Comparison of ENCODE assay signal across 8 mouse cellular contexts in the genomic region with DNA sequence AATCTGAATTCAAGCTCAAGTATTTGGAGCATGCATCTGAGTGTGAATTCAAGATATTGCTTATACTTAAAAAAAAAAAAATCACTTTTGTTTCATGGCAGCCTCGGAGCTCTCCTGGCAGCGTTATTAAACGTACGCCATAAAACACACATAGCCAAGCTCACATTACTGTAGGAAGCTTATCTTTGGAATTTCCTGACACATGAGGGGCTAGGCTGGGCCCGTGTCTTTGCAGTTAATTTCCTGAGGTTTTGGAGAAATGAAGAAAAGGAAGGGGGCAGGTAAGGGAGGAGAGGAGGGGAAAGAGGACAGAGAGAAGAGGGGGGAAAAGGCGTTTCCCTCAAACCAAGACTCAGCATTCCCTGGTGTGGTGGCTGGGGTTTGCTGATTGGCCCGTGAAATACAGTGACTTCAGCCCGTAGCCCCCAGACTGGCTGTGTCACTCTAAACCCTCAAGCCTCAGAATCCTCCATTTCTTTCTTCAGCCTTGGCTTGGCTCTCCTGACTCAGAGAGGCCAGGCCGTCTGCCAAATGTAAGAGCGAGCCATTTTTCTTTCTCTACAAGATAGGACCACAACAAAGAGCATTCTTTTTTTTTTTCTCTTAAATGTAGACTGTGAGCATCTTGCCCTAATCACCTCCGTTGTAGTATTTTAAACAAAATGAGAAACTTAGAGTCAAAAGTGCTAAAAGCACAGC. TPM values are rescaled to one million over a fixed set of nuclear protein-coding genes. Genes with fewer than 3 reads are reported as not detected.
DNase-seq lines count a peak whose midpoint lies in the region; ATAC-seq and TF ChIP-seq lines count a peak whose summit lies in the region.

No protein-coding gene starts in this region.

- TF ChIP-seq CTCF in kidney, adult 2 months (conservative IDR thresholded peaks at IDR 0.05; ENCODE audit: insufficient read depth, insufficient read length, low read depth, low read length) = no peak

- H3K36me3 ChIP-seq in kidney, adult 2 months (ENCODE audit: control insufficient read depth, insufficient read depth, low read length) = no peaks in the 10 kb centered on the region
- peaks cover 18% of the 10 kb centered on the region for H3K36me3 ChIP-seq in embryonic facial prominence, embryonic 15.5 days
- H3K36me3 ChIP-seq in hindbrain, embryonic 12.5 days = peaks cover 17% of the 10 kb centered on the region
- peaks cover 10% of the 10 kb centered on the region; the same call in 1 of the 2 replicates for H3K36me3 ChIP-seq in midbrain, embryonic 15.5 days (replicated peaks)

- 40% methylated on average over 11 of the region's 11 CpGs for WGBS in kidney, adult 2 months
- 19% methylated on average over 11 of the region's 11 CpGs for WGBS in embryonic facial prominence, embryonic 15.5 days
- 58% methylated on average over 11 of the region's 11 CpGs for WGBS in hindbrain, embryonic 12.5 days
- 55% methylated on average over 11 of the region's 11 CpGs for WGBS in midbrain, embryonic 15.5 days

- H3K4me1 ChIP-seq in kidney, adult 2 months (ENCODE audit: control insufficient read depth, insufficient read depth, low read length) = no peaks in the 10 kb centered on the region
- peaks cover 18% of the 10 kb centered on the region for H3K4me1 ChIP-seq in embryonic facial prominence, embryonic 15.5 days
- H3K4me1 ChIP-seq in hindbrain, embryonic 12.5 days = peaks cover 13% of the 10 kb centered on the region
- peaks cover 10% of the 10 kb centered on the region for H3K4me1 ChIP-seq in midbrain, embryonic 15.5 days

- no peak overlapping the region for H3K9ac ChIP-seq in embryonic facial prominence, embryonic 15.5 days
- no peak overlapping the region for H3K9ac ChIP-seq in hindbrain, embryonic 12.5 days
- H3K9ac ChIP-seq in midbrain, embryonic 15.5 days = no peak overlapping the region

- DNase-seq in kidney, adult 2 months = peak; percentile 15
- no peak for DNase-seq in kidney, adult 18-20 months
- peak; percentile 97 for DNase-seq in NIH3T3 (ENCODE audit: low read depth)
- no peak for DNase-seq in spleen, postnatal 10 days (ENCODE audit: low spot score in 2 of 2)
- DNase-seq in frontal cortex, adult 2 months (ENCODE audit: extremely low spot score in 1 of 2, low spot score in 1 of 2) = no peak

- no peaks in the 10 kb centered on the region for H3K27me3 ChIP-seq in kidney, adult 2 months (replicated peaks; ENCODE audit: control insufficient read depth, insufficient read depth, low read length)
- H3K27me3 ChIP-seq in embryonic facial prominence, embryonic 15.5 days = no peaks in the 10 kb centered on the region
- H3K27me3 ChIP-seq in hindbrain, embryonic 12.5 days = no peaks in the 10 kb centered on the region
- H3K27me3 ChIP-seq in midbrain, embryonic 15.5 days (replicated peaks) = no peaks in the 10 kb centered on the region

- TF ChIP-seq POLR2A in kidney, adult 2 months (IDR thresholded peaks at IDR 0.05; ENCODE audit: low read depth, low read length) = no peak

- peak; percentile 56 for ATAC-seq in embryonic facial prominence, embryonic 15.5 days (ENCODE audit: insufficient number of reproducible peaks, low FRiP score, low TSS enrichment, low read depth)
- ATAC-seq in hindbrain, embryonic 12.5 days (ENCODE audit: low FRiP score) = 0 out of 2 replicates have a peak, but pooled peaks have one; percentile 51
- peak; percentile 59 for ATAC-seq in midbrain, embryonic 15.5 days (replicated peaks)

- H3K4me2 ChIP-seq in embryonic facial prominence, embryonic 15.5 days (replicated peaks) = peak overlapping the region; percentile 24
- H3K4me2 ChIP-seq in hindbrain, embryonic 12.5 days (replicated peaks) = no peak overlapping the region
- H3K4me2 ChIP-seq in midbrain, embryonic 15.5 days = no peak overlapping the region

- no peak overlapping the region for H3K4me3 ChIP-seq in kidney, adult 2 months (ENCODE audit: insufficient read depth, low read depth, low read length)
- no peak overlapping the region for H3K4me3 ChIP-seq in embryonic facial prominence, embryonic 15.5 days (replicated peaks)
- H3K4me3 ChIP-seq in hindbrain, embryonic 12.5 days = no peak overlapping the region
- no peak overlapping the region for H3K4me3 ChIP-seq in midbrain, embryonic 15.5 days

- H3K27ac ChIP-seq in kidney, adult 2 months (ENCODE audit: insufficient read depth, low read depth, low read length) = no peak overlapping the region
- peak overlapping the region; percentile 88 for H3K27ac ChIP-seq in embryonic facial prominence, embryonic 15.5 days (replicated peaks)
- H3K27ac ChIP-seq in hindbrain, embryonic 12.5 days = peak overlapping the region; percentile 73
- peak overlapping the region; percentile 76 for H3K27ac ChIP-seq in midbrain, embryonic 15.5 days

- H3K9me3 ChIP-seq in embryonic facial prominence, embryonic 15.5 days (replicated peaks) = no peaks in the 10 kb centered on the region
- H3K9me3 ChIP-seq in hindbrain, embryonic 12.5 days (replicated peaks) = 0 out of 2 replicates have a peak, but pooled peaks cover under 1% of the 10 kb centered on the region
- H3K9me3 ChIP-seq in midbrain, embryonic 15.5 days = no peaks in the 10 kb centered on the region

RNA-seq across cellular contexts. Expression of a gene that starts 42.5 kb away (rescaled TPM):
- polyA plus RNA-seq in kidney, adult 2 months (2012; rRNA removed) = 6.3 and 6.6 TPM in 2 replicates
- polyA plus RNA-seq in embryonic facial prominence, embryonic 15.5 days (2015; fragmentation: Nextera tagmentation; extraction: Ambion mirVana) = 21.1 and 22.7 TPM in 2 replicates
- polyA plus RNA-seq in hindbrain, embryonic 12.5 days (2016; fragmentation: Nextera tagmentation; extraction: Ambion mirVana) = 49.0 TPM in 2 replicates
- polyA plus RNA-seq in midbrain, embryonic 15.5 days (2015; fragmentation: Nextera tagmentation; extraction: Ambion mirVana) = 21.0 and 21.2 TPM in 2 replicates
- 21.6 and 24.8 TPM in 2 replicates for polyA plus RNA-seq in frontal cortex, adult 2 months (2012; rRNA removed)

RNA-seq across cellular contexts. Expression of a gene that starts 58.5 kb away (rescaled TPM):
- 11.0 and 15.3 TPM in 2 replicates for polyA plus RNA-seq in kidney, adult 2 months (2012; rRNA removed)
- 36.5 and 44.9 TPM in 2 replicates for polyA plus RNA-seq in embryonic facial prominence, embryonic 15.5 days (2015; fragmentation: Nextera tagmentation; extraction: Ambion mirVana)
- polyA plus RNA-seq in hindbrain, embryonic 12.5 days (2016; fragmentation: Nextera tagmentation; extraction: Ambion mirVana) = 39.5 and 40.4 TPM in 2 replicates
- polyA plus RNA-seq in midbrain, embryonic 15.5 days (2015; fragmentation: Nextera tagmentation; extraction: Ambion mirVana) = 46.3 and 53.6 TPM in 2 replicates
- 20.5 and 22.7 TPM in 2 replicates for polyA plus RNA-seq in frontal cortex, adult 2 months (2012; rRNA removed)

Comparison
In these comparisons a context has a peak if more than half of its experiments do, and no peak if none do; other contexts are left out.
1. DNase-seq: peak in kidney, adult 2 months (single experiment) and NIH3T3 (single experiment); none in kidney, adult 18-20 months (single experiment), spleen, postnatal 10 days (0 of 2) and frontal cortex, adult 2 months (0 of 2).
2. Peak in every context shown above with its lines, with median percentiles within 50 percentile points of each other: ATAC-seq.